In genomic region chr7:66230638-66231550, GRCm38 (mm10) we compare ENCODE assay signal across 9 mouse cellular contexts.
DNase-seq lines count a peak whose midpoint lies in the region; ATAC-seq lines count a peak whose summit lies in the region.
"Had no signal": no experiment of that assay in that cellular context is flagged by ENCODE, and none has a peak within 500 bp of the region (broad histone marks: within the 10 kb centered on the region; RNA-seq: fewer than 3 reads in every experiment).

No protein-coding gene starts in this region.

- H3K36me3 ChIP-seq in embryonic facial prominence, embryonic 10.5 days (replicated peaks) = no peaks in the 10 kb centered on the region
- H3K36me3 ChIP-seq in midbrain, embryonic 11.5 days (ENCODE audit: control insufficient read depth, insufficient read depth, low read length) = no peaks in the 10 kb centered on the region

- no peaks in the 10 kb centered on the region for H3K27me3 ChIP-seq in embryonic facial prominence, embryonic 10.5 days (replicated peaks; ENCODE audit: low read depth, poor library complexity, severe bottlenecking)
- no peaks in the 10 kb centered on the region for H3K27me3 ChIP-seq in midbrain, embryonic 11.5 days (ENCODE audit: control insufficient read depth, insufficient read depth, low read length)

- H3K4me2 ChIP-seq in midbrain, embryonic 11.5 days = no peak overlapping the region

- intact Hi-C loops in gastrocnemius, postnatal 14 days (cut with DNase I; ENCODE audit: low total_unique reads) = no loop called here

- DNase-seq in retina, postnatal 1 day = peak; percentile 72
- DNase-seq in retina, embryonic 14.5 days (ENCODE audit: low spot score) = no peak
- DNase-seq in embryonic facial prominence, embryonic 10.5 days (ENCODE audit: low spot score) = peak; percentile 49
- DNase-seq in gastrocnemius, postnatal 14 days = peak; percentile 29
- DNase-seq in layer of hippocampus, postnatal 14 days (ENCODE audit: low spot score in 2 of 2) = peak; percentile 38 to 60
- DNase-seq in midbrain, embryonic 11.5 days (ENCODE audit: low spot score, missing footprints) = peak; percentile 91
- DNase-seq in thymus, postnatal 4 days = no peak

- ATAC-seq in midbrain, embryonic 11.5 days (ENCODE audit: low FRiP score) = peak; percentile 72
- ATAC-seq in erythroid progenitor cell, adult 5-6 weeks (replicated peaks; ENCODE audit: low FRiP score, poor library complexity, severe bottlenecking) = no peak

- H3K9ac ChIP-seq in midbrain, embryonic 11.5 days (ENCODE audit: low read length) = peak overlapping the region; percentile 41
- H3K9ac ChIP-seq: liver, embryonic 14.5 days had no signal

- H3K9me3 ChIP-seq in embryonic facial prominence, embryonic 10.5 days = no peaks in the 10 kb centered on the region
- no peaks in the 10 kb centered on the region for H3K9me3 ChIP-seq in midbrain, embryonic 11.5 days (ENCODE audit: control insufficient read depth, low read length)

- peaks cover 50% of the 10 kb centered on the region for H3K4me1 ChIP-seq in embryonic facial prominence, embryonic 10.5 days
- H3K4me1 ChIP-seq in midbrain, embryonic 11.5 days (ENCODE audit: control insufficient read depth, insufficient read depth, low read length) = peaks cover 24% of the 10 kb centered on the region

- H3K4me3 ChIP-seq in embryonic facial prominence, embryonic 10.5 days = no peak overlapping the region
- H3K4me3 ChIP-seq in midbrain, embryonic 11.5 days (ENCODE audit: low read depth, low read length) = no peak overlapping the region

- 43% methylated on average over 17 of the region's 17 CpGs for WGBS in embryonic facial prominence, embryonic 10.5 days
- 41% methylated on average over 17 of the region's 17 CpGs for WGBS in midbrain, embryonic 11.5 days

- peak overlapping the region; percentile 83 for H3K27ac ChIP-seq in embryonic facial prominence, embryonic 10.5 days (replicated peaks)
- H3K27ac ChIP-seq in midbrain, embryonic 11.5 days (ENCODE audit: low read depth, low read length) = peak overlapping the region; percentile 80
- H3K27ac ChIP-seq: liver, embryonic 14.5 days had no signal

Comparison
In these comparisons a context has a peak if more than half of its experiments do, and no peak if none do; other contexts are left out.
1. DNase-seq: peak in retina, postnatal 1 day (single experiment), embryonic facial prominence, embryonic 10.5 days (single experiment), gastrocnemius, postnatal 14 days (single experiment), layer of hippocampus, postnatal 14 days (2 of 2) and midbrain, embryonic 11.5 days (single experiment); none in retina, embryonic 14.5 days (single experiment) and thymus, postnatal 4 days (single experiment).